Mouse (Mus musculus) C2C12 (cell line): ENCODE results near the gene Hsf2bp.

ENCODE experiments used
- CTCF ChIP-seq: IDR thresholded peaks from one replicate; pipeline ENCODE4 v1.5.1; 2011; ENCODE audit not compliant: control insufficient read depth, insufficient read depth, insufficient read length
- MYOG ChIP-seq: IDR thresholded peaks from one replicate; pipeline ENCODE4 v1.6.1; 2011; ENCODE audit not compliant: control insufficient read depth, insufficient read length; ENCODE audit errors: extremely low read depth

GRCm38 (mm10) chr17:31954551-31955140 is 81.5 kb downstream of the Hsf2bp start:
- TF ChIP-seq CTCF (no peak), MYOG (no peak)
